Mouse (Mus musculus) lung, adult 2 months (tissue): ENCODE results near the gene Sspo. TPM values are rescaled to one million over a fixed set of nuclear protein-coding genes. Genes with fewer than 3 reads are reported as not detected.

Experiments
- DNase-seq: peaks from one replicate; pipeline ENCODE4 v3.0.0; 2022
- H3K4me1 ChIP-seq: fragments of 200-500 bp; 2 replicates; pipeline ENCODE4 v1.6.1; 2011; ENCODE audit warnings: low read length; ENCODE audit not compliant: control insufficient read depth, insufficient read depth
- H3K4me3 ChIP-seq: fragments of 200-500 bp; replicated peaks from 2 replicates; pipeline ENCODE3; 2011; ENCODE audit warnings: low read depth, mild to moderate bottlenecking, control low read depth, low read length; ENCODE audit errors: extremely low read depth
- CTCF ChIP-seq: fragments of 200-500 bp; IDR thresholded peaks from 2 replicates; pipeline ENCODE4 v1.5.1; 2011; ENCODE audit warnings: mild to moderate bottlenecking, low read length, control low read depth; ENCODE audit not compliant: insufficient read depth
- POLR2A ChIP-seq: fragments of 200-500 bp; IDR thresholded peaks from 2 replicates; pipeline ENCODE4 v1.6.1; 2011; ENCODE audit warnings: low read depth, mild to moderate bottlenecking, control low read depth, low read length, borderline replicate concordance; ENCODE audit errors: extremely low read depth
- WGBS: fragments of 180-500 bp; shearing (Covaris S2); methylation state at CpG from one replicate; pipeline ENCODE4 v1.1.7; 2018; 5-methylcytosine and 5-hydroxymethylcytosine counted together
- polyA plus RNA-seq: library from polyadenylated mRNA; depleted of rRNA; stranded (reverse); fragments of >200 nt; gene quantifications from 2 replicates; pipeline ENCODE4 v1.2.3, GENCODE M21; 2012

The Sspo gene
- polyA plus RNA-seq, 1 experiment: 3.2 TPM

DNA sequence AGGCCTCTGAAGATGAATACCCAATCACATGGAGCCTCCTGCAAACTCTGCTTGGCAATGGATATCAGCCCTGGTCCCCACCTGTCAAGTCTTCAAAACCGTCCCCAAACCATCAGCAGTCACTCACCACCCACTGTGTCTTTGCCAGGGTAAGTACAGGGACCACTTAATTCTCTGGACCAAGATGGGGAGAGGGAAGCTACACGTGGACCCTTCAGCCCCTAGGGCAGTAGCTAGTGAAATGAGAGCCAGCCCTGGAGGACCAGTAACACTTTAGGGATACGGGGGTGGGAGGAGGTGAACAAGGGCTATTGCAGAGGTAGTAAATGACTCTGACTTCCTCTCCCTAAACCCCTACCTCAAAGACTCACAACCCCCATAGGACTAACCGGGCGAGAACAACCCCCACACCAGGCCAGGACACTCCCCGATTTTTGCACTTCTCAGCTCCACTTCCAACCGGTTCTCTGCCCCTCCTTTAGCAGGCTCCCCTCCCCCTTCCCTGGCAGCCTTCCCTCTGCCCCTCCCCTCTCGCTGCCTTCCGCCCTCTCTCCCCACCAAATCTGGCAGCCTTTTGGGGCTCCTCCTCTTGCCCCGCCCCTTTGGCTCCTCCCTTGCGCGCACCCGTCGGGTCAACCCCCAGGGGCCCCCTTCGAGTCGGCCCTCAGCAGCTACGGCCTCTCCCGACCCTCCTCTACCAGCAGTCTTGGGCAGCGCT, 4.3 kb upstream of the Sspo start:
- 4% methylated on average over 18 of the region's 19 CpGs for WGBS
- TF ChIP-seq CTCF (no peak), POLR2A (peak; percentile 43; the same call in 1 of the 2 replicates)
- peak; percentile 97 for DNase-seq
- Histone ChIP-seq H3K4me3 (peak overlapping the region; percentile 89), H3K4me1 (no peaks in the 10 kb centered on the region)

GRCm38 (mm10) chr6:48444310-48445180, 3.5 kb upstream of the Sspo start:
- Histone ChIP-seq H3K4me1 (no peaks in the 10 kb centered on the region), H3K4me3 (peak overlapping the region; percentile 89)
- peak; percentile 66 for DNase-seq
- WGBS: 0% methylated on average over 30 of the region's 34 CpGs
- TF ChIP-seq CTCF (no peak), POLR2A (no peak)

DNA sequence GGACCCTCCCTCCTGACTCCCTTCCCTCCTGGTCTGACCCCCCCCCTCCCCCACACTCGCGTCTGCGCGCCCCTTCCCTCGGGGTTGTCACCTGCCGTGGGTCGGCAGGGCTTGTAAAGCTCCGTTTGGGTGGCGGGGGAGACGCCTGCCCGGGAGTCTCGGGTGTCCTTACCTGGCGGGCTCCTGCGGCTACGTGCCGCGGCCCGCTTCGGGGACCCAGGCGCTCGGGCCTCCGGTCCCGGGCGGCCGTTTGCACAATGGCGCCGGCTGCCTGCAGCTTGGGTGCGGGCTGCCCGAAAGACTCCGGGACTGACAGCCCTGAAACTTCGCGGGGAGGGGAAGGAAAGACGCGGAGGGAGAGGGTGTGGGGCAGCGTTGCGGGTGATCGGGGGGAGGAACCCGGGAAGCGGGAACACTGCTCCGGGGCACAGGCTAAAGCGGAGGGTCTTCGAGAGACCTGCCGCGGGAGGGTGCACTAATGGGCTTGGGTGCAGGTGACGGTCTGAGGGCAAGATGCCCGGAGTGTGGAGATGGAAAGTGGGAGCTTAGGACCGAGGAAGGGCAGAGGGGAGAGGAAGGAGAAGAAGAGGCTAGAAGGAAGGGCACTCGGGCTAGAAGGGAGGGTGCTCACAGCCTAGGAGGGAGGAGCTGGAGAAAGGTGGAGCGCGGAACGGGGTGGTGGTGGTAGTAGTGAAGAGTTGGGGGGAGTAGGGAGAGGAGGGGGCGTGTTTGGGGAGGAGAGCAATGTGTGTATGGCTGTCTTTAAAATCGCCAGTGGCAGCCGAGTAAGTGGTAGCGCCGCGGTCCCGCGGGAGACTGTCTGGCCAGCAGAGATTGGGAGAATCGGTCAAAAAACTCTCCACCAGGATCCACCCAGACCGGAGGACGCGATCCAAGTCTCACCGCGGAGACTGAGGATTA, 2.6 kb upstream of the Sspo start, which contains the start of gene Zfp467:
Gene Zfp467 (minus strand): TSS at position 645 of the 921 bp plus-strand sequence.
- peak; percentile 71 for DNase-seq
- Histone ChIP-seq H3K4me3 (peak within 1 kb of the TSS; percentile 89), H3K4me1 (no peaks in the 10 kb centered on the region)
- TF ChIP-seq POLR2A (peak; percentile 67; the same call in 1 of the 2 replicates), CTCF (no peak)
- WGBS: under 1% methylated on average over 63 of the region's 65 CpGs

GRCm38 (mm10) chr6:48446256-48446655, 1.8 kb upstream of the Sspo start:
- no peak for TF ChIP-seq POLR2A
- TF ChIP-seq CTCF: no peak
- Histone ChIP-seq H3K4me1 (no peaks in the 10 kb centered on the region), H3K4me3 (no peak overlapping the region)
- no peak for DNase-seq
- WGBS: 46% methylated on average over 3 of the region's 3 CpGs

DNA sequence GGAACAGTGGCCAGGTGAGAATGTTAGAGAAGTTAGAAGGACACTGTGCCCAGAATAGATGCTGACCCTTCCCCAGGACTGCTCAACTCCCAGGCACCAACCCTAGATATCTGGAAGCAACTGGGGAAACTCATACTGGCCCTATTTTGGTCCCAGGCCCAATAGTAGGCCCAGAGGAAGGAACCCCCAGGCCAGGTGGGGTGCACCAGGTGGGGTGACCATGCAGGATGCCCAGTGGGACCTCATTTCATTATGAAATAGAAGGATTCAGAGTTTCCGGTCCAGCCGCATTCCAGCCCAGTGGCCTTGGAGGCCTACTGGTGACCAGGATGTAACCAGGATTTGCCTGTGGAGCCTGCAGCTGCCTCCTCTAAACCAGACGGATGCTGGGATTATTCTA, 1.1 kb upstream of the Sspo start:
- H3K4me1 ChIP-seq: no peaks in the 10 kb centered on the region
- whole genome bisulfite sequencing: 81% methylated on average over 3 of the region's 3 CpGs
- no peak overlapping the region for H3K4me3 ChIP-seq
- no peak for DNase-seq
- TF ChIP-seq POLR2A: no peak
- no peak for TF ChIP-seq CTCF

DNA sequence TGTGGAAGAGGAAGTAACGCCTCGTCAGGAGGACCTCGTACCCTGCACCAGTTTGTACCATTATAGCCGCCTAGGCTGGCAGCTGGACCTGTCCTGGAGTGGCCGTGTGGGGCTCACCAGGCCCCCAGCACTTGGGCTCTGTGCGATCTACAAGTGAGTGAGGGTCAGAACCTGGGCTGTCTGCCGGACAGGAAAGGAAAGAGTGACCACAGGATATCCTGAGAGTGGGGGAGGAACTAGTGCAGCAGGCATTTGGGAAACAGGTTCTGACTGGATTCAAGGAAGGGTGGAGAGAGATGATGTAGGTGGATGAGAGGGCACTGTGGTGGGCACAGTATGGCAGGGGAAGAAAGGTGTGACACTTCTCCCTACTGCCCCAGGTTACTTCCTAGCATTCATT, 498 bp downstream of the Sspo start:
- no peak overlapping the region for H3K4me3 ChIP-seq
- no peak for DNase-seq
- no peak for TF ChIP-seq CTCF
- TF ChIP-seq POLR2A: no peak
- 33% methylated on average over 7 of the region's 7 CpGs for WGBS
- no peaks in the 10 kb centered on the region for H3K4me1 ChIP-seq

GRCm38 (mm10) chr6:48452151-48452550, 4.1 kb downstream of the Sspo start:
- WGBS: 89% methylated on average over 1 of the region's 1 CpGs
- TF ChIP-seq POLR2A (no peak), CTCF (no peak)
- Histone ChIP-seq H3K4me1 (no peaks in the 10 kb centered on the region), H3K4me3 (no peak overlapping the region)
- no peak for DNase-seq

DNA sequence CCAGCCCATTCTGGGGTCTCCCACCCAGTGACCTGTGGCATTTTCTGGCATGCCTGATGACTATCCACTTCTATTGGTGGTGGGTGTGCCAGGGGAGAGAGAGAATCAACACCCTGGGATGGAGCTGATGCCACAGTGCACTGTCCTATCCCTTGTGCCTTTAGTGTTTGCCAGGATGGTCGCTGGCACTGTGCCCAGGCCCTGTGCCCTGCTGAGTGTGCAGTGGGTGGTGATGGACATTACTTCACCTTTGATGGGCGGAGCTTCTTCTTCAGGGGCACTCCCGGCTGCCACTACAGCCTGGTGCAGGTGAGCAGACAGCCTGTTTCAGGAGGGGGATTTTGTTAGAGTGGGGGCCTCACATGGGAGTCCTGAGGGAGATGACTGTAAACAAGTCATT, 4.7 kb downstream of the Sspo start:
- Histone ChIP-seq H3K4me1 (no peaks in the 10 kb centered on the region), H3K4me3 (no peak overlapping the region)
- no peak for TF ChIP-seq POLR2A
- TF ChIP-seq CTCF: no peak
- WGBS: 70% methylated on average over 3 of the region's 3 CpGs
- no peak for DNase-seq
